In genomic region chr1:61867286-61868082, GRCm38 (mm10) we compare ENCODE assay signal across 12 mouse cellular contexts.
"Had no signal": no experiment of that assay in that cellular context is flagged by ENCODE, and none has a peak within 500 bp of the region (broad histone marks: within the 10 kb centered on the region; RNA-seq: fewer than 3 reads in every experiment).

No protein-coding gene starts in this region.

- H3K36me3 ChIP-seq: limb, embryonic 13.5 days; midbrain, embryonic 12.5 days had no signal

- H3K4me2 ChIP-seq: limb, embryonic 13.5 days; midbrain, embryonic 12.5 days had no signal

- DNase-seq: left cerebral cortex, postnatal 4 days; lung, adult 18-20 months; lung, postnatal 4 days; right cerebral cortex, adult 18-20 months; right cerebral cortex, postnatal 25 days; thymus, adult 2 months; thymus, postnatal 25 days had no signal

- H3K4me1 ChIP-seq: limb, embryonic 13.5 days; midbrain, embryonic 12.5 days had no signal

- H3K9me3 ChIP-seq: midbrain, embryonic 12.5 days had no signal

- H3K9ac ChIP-seq: limb, embryonic 13.5 days; liver, embryonic 14.5 days; midbrain, embryonic 12.5 days had no signal

- ATAC-seq: lung, postnatal 0 days; midbrain, embryonic 16.5 days had no signal

- H3K27me3 ChIP-seq: limb, embryonic 13.5 days; midbrain, embryonic 12.5 days had no signal

- H3K27ac ChIP-seq: limb, embryonic 13.5 days; liver, embryonic 14.5 days; midbrain, embryonic 12.5 days had no signal

- H3K4me3 ChIP-seq: limb, embryonic 13.5 days; midbrain, embryonic 12.5 days had no signal
